Mouse (Mus musculus) spleen, postnatal 10 days (tissue): Measurements from ENCODE around the gene Pdzd7.
"Not testable (repeated sequence)": the region's sequence is repeated elsewhere in the genome, so short reads cannot be mapped to it uniquely, and the experiment has no call there.

Experiments used
- DNase-seq, 2 experiments: peaks; one replicate each; pipeline ENCODE4 v3.0.0; 2021 to 2022; ENCODE audit warnings: low spot score in 2 of 2

Pdzd7 gene

DNA sequence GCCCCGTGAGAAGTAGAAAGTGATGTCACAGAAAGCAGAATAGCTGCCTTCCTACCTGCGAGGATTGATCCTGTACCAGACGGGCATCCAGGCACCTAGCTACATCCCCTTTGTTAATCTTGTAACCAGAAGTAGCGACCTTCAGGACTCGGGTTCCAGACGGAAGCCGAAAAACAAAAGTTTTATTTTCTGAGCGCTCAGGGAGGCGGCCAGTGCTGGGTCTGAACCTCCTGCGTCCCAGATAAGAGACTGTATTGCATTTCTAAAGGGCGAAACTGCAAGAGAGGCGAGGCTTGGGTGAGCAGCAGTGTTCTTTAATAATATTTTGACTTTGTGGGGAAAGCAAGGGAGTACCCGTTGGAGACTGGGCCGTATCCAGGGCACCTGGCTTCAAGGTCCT lies 13.3 kb upstream of the Pdzd7 start:
- DNase-seq = peak; percentile 53 to 57

- DNase-seq = peak; percentile 90 to 95
Measured at GRCm38 (mm10) chr19:45058113-45058839, 12.8 kb upstream of the Pdzd7 start.

DNA sequence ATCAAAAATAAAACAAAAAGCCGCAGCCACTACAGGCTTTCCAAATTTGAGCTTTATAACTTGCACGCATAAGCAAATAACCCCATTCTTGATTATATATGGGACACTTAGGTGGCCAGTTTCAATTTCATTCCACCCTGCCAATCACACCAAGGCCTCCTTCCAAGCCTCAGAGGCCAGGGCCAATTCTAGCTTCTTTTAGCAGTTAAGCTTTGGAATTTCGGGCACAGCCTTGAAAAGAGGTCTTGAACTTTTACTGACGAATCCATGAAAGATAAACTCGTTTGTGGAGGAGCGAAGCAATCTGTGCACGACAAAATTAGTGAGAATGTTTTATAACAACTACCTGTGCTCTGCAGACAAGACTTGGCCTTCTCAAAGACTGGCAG lies 12.2 kb upstream of the Pdzd7 start:
- DNase-seq = no peak

- DNase-seq = no peak
Measured at GRCm38 (mm10) chr19:45056908-45057698, 11.6 kb upstream of the Pdzd7 start.

DNA sequence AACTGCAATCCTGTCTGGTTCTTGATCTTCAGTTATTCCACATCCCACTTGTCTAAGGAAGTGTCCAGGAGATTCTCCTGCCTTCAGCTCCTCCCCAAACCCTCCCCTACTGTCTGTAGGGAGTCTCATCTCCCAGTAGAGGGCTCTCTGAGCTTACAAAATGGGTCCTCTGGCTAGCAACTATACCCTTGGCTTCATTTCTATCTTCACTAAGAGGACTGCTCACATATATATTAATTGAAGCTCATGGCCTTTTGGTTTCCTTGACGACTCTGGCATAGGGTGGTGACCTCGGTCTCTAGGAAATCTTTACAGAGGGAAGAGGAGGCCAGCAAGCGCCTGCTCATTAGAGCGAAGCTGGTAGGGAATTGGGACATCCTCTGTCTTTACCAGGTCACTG lies 10.8 kb upstream of the Pdzd7 start:
- no peak for DNase-seq

DNA sequence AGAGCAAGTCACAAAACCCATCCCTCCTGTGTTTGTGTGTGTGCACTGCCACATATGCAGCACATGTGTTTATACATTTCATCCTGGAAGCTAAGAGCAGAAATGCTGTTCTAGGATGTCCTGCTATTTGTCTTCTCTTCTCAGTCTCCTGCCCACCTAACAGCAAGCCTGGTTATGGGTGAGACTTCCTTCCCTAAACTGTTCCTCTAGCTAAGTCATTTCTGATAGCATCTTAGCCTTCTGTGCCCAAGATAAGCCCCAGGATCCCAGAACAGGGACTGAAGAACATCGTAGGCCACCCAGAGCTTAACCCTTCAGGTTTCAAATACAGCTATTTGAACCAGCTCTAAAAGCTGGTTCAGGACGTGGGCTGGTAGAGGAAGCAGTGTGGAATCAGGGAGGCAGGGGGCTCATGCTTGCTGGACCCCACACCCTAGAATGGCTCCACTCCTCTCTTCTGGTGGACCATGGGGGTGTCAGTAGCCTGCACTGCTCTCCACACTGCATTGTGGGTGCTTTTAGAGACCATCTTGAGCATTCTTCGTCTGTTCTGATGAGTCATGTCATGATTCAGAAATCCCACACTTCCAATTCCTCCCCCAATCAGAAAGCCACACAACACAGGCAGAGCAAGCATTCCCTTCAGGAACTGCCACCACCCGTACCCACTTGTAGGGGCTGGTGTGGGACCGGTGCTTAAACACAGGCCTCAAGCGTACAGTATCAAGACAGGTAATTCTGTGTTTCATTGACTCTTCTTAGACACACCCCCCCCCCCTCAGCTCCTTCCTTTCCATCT lies 9.6 kb upstream of the Pdzd7 start:
- no peak for DNase-seq

- no peak for DNase-seq
Measured at GRCm38 (mm10) chr19:45053451-45053850, 7.9 kb upstream of the Pdzd7 start.

DNA sequence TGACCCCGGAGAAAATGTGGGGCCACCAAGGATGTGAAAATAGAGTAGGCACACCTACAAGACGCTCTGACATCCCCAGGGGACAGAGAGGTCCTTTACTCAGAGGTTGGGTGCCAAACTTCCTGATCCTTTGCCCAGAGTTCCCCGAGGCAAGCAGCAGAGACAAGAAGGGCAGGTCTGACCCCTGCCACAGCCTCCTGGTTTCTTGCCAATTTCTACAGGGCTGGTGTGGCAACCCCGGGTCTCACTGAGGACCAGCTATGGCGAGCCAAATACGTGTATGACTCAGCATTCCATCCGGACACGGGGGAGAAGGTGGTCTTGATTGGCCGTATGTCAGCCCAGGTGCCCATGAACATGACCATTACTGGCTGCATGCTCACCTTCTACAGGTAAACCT lies 4.0 kb upstream of the Pdzd7 start:
- no peak for DNase-seq

DNA sequence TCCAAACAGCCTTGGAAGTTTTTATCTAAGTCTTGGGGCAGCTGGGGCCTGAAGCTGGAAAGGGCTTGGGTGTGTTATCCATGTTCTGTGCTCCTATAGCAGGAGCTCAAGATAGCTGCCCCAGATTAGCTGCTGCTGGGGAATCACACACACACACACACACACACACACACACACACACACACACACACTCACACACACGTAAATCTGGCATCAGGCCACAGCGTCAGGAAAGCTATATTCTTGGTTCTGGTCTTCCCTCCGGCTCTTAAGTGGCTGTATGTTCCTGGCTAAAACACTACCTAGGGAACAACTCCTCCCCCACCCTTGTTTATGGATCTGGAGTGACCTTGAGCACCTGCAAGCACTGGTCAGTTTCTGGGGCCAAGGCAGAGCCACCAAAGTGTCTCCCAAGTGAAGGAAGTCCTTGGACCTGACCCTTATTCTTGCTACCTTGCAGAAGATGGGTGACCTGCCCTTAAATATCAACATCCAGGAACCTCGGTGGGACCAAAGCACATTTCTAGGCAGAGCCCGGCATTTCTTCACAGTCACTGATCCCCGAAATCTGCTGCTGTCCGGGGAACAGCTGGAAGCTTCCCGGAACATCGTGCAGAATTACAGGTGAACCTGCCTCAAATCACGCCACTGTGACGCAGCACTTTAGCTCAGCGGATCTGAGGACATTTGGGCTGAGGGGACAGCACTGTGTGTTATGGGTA lies 3.3 kb upstream of the Pdzd7 start:
- no peak for DNase-seq

DNA sequence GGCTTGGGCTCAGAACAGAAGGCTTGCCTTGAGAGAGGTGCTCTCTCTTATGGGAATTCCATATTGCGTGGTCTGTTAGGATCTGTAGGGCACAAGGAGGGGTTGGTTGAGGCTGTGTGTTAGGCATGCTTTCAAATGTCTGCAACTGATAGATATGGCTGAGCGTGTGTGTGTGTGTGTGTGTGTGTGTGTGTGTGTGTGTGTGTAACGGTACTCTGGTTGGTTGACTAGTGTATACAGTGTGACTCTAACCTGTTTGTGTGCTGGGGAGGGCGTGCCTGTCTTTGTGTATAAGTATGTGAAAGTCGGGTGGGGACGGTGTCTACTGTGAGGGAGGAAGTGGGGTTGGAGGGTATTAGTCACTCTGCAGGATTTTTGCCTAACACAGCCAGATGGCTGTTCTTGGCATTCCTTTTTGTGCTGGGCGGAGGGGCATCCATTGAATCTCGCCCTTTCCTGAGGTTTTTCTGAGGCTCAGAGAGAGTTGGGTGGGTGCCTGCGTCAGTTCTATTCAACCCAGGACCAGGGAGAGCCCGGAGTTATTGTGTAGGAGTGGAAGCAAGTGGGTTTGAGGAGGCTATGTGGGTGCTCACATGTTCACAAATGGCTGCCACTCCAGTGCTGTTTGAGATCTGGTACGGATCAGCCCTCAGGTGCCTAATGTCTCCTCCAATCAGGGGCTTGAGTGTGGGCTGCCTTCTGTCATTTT lies 2.6 kb upstream of the Pdzd7 start:
- DNase-seq = peak in 1 of 2 experiments; percentile 68

GRCm38 (mm10) chr19:45047417-45047934 lies 2.0 kb upstream of the Pdzd7 start, which contains the start of gene Sfxn3:
Gene Sfxn3, plus strand, starts transcription at chr19:45047503.
- DNase-seq = peak; percentile 83 to 89

GRCm38 (mm10) chr19:45046523-45047321 lies 1.2 kb upstream of the Pdzd7 start:
- DNase-seq = peak; percentile 46 to 82

DNA sequence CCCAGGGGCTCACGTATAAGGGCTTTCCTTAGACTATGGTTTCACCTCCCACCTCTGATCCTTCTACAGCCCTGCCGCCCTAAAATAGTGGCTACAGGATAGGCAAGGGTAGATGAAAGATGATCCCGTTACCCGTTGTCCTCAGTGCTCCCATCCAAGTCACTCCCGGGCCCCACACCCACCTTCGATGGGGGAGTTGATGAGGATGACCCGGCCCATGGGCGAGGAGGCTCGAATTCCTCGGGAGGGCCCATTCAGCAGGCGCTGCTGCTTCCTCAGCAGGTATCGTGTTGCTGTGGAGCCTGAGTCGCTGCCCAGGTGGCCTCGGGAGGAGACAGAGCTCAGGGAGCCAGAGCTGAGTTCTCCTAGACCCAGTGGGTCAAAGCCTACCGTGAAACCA lies 281 bp downstream of the Pdzd7 start:
- DNase-seq = no peak

DNA sequence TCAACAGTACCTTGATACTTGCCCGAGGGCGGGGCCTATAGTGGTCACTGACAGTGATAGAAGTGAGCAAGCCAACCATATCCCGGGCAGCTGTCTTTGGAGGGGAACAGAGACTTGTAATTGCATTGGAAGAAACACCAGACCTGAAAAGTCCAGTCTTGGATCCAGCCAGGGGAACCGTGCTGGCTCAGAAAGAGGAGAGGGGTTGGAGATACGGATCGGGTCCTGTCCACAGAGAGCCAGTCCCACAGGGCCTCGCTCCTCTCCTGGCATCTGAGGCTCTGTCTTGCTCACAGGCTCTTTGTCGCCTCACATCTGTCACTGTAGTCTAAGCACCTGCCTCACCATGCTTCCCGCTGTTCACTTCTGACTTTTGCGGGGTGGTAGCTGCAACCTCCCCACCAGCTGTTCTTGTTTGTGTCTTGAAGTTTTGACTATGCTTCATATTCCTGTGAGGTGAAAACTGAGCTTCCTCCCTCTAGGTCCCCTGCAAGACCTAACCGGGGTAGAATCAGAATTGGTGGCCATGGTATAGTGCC lies 1.1 kb downstream of the Pdzd7 start:
- no peak for DNase-seq

DNA sequence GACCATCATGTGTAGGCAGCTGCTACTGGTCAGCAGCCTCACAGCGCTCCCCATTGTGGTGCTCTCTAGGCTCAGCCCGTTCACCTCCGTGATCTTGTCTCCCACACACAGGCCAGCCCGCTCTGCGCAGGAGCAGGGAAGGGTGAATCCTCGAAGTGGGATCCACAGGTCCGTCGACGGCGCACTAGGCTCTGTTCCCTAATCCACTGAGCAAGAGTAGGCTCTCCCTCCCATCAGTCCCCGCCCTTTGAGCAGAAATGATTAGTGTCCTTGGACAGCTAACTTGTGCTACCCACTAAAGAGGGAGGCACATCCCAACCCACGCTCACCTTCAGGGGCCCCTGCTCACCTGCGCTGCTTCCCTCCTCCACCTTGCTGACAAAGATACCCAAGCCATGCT lies 5.3 kb downstream of the Pdzd7 start:
- no peak for DNase-seq

DNA sequence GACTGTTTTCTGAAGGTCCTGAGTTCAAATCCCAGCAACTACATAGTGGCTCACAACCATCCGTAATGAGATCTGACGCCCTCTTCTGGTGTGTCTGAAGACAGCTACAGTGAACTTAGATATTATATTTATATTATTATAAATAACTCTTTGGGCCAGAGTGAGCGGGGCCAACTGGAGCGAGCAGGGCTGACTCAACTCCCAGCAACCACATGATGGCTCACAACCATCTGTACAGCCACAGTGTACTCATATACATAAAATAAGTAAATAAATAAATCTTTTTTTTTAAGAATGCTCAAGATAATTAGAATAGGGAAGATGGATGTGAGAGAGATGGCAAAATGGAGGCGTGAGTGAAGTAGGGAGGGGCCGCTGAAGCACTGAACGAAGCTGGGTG lies 7.3 kb downstream of the Pdzd7 start:
- not testable (repeated sequence) for DNase-seq

DNA sequence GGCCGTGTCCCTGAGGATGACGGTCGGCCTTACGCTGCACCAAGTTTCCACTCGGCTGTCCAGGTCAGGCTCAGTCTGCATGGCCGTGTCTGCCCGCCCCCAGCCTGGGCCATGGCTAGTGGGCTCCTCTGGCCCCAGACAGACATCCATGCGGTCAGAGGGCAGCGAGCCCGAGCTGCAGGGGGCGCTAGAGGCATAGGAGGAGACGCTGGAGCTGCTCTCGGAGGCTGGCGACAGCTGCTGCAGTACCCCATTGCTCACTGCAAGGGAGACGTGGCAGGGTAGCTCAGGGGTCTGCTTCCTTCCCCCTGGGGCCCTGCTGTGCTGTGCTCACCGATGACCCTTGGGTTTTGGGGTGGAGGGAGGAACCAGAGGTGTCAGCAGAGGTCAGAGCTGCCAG lies 8.7 kb downstream of the Pdzd7 start:
- DNase-seq = peak in 1 of 2 experiments; percentile 81

GRCm38 (mm10) chr19:45032570-45033332 lies 12.8 kb downstream of the Pdzd7 start:
- DNase-seq = no peak

GRCm38 (mm10) chr19:45031780-45032179 lies 13.7 kb downstream of the Pdzd7 start:
- peak; percentile 49 to 75 for DNase-seq
